23 mouse cellular contexts compared by ENCODE assay signal in the genomic region with DNA sequence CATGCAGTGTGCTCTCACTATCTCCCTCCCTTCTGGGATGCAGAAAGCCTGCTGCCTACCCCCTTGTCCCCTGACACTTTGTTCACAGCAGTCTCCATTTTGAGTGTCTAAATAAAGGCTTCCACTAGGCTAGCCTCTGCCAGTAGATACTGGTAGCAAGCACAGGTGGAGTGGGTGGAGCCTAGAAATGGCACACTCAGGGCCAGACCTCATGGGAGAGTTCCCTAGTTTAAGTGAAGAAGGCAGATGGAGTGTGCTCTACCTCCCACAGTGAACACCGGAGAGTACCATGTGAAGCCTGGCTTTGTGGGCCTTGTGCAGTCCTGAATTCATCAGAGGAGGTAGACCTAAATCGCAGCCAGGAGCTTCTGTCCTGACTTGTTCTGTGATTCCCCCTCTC. TPM values are rescaled to one million over a fixed set of nuclear protein-coding genes. Genes with fewer than 3 reads are reported as not detected.
DNase-seq lines count a peak whose midpoint lies in the region; ATAC-seq lines count a peak whose summit lies in the region.
"Had no signal": no experiment of that assay in that cellular context is flagged by ENCODE, and none has a peak within 500 bp of the region (broad histone marks: within the 10 kb centered on the region; RNA-seq: fewer than 3 reads in every experiment).

No protein-coding gene starts in this region.

- WGBS in embryonic facial prominence, embryonic 14.5 days, result 73% methylated on average over 2 of the region's 2 CpGs

- H3K27ac ChIP-seq in embryonic facial prominence, embryonic 14.5 days (replicated peaks; ENCODE audit: low read depth, low read length), result no peak overlapping the region
- H3K27ac ChIP-seq: forebrain, embryonic 12.5 days; heart, embryonic 13.5 days; limb, embryonic 12.5 days had no signal

- H3K4me3 ChIP-seq in embryonic facial prominence, embryonic 14.5 days (ENCODE audit: low read depth, low read length), result no peak overlapping the region
- H3K4me3 ChIP-seq: erythroblast, embryonic 14.5 days; forebrain, embryonic 12.5 days; heart, embryonic 13.5 days; limb, embryonic 12.5 days had no signal

- H3K9ac ChIP-seq in embryonic facial prominence, embryonic 14.5 days (ENCODE audit: low read depth, low read length), result no peak overlapping the region
- H3K9ac ChIP-seq: forebrain, embryonic 12.5 days; heart, embryonic 13.5 days; limb, embryonic 12.5 days had no signal

- DNase-seq in frontal cortex, postnatal 14 days (ENCODE audit: low spot score in 2 of 2), result no peak
- DNase-seq in cerebellum, adult 11 months, result peak; percentile 63
- peak; percentile 63 for DNase-seq in cerebellum, adult 8-10 months
- no peak for DNase-seq in embryonic facial prominence, embryonic 14.5 days (ENCODE audit: low spot score)
- no peak for DNase-seq in gastrocnemius, postnatal 14 days
- DNase-seq: adrenal gland, postnatal 25 days; gastrocnemius, postnatal 25 days; heart, adult 18-20 months; heart, postnatal 14 days; kidney, postnatal 25 days; lung, adult 18-20 months; lung, postnatal 10 days; right cerebral cortex, postnatal 14 days had no signal

- H3K9me3 ChIP-seq in embryonic facial prominence, embryonic 14.5 days (ENCODE audit: control insufficient read depth, low read length), result 0 out of 2 replicates have a peak, but pooled peaks cover 4% of the 10 kb centered on the region
- H3K9me3 ChIP-seq: forebrain, embryonic 12.5 days; heart, embryonic 13.5 days; limb, embryonic 12.5 days had no signal

- peaks cover 13% of the 10 kb centered on the region for H3K4me1 ChIP-seq in embryonic facial prominence, embryonic 14.5 days (ENCODE audit: control insufficient read depth, insufficient read depth, low read length)

- ATAC-seq in frontal cortex, adult (ENCODE audit: low TSS enrichment), result peak; percentile 79
- peak; percentile 69 for ATAC-seq in embryonic facial prominence, embryonic 14.5 days (ENCODE audit: low read depth)
- ATAC-seq in erythroblast, adult 5-6 weeks (replicated peaks; ENCODE audit: low FRiP score, poor library complexity, severe bottlenecking), result no peak
- ATAC-seq: hindbrain, embryonic 16.5 days; intestine, postnatal 0 days had no signal

- intact Hi-C loops in gastrocnemius, postnatal 14 days (cut with DNase I; ENCODE audit: low total_unique reads), result no loop called here

- H3K36me3 ChIP-seq in embryonic facial prominence, embryonic 14.5 days (ENCODE audit: control insufficient read depth, insufficient read depth, low read length), result no peaks in the 10 kb centered on the region
- H3K36me3 ChIP-seq: forebrain, embryonic 12.5 days; heart, embryonic 13.5 days; limb, embryonic 12.5 days had no signal

- no peaks in the 10 kb centered on the region for H3K27me3 ChIP-seq in embryonic facial prominence, embryonic 14.5 days (replicated peaks; ENCODE audit: control insufficient read depth, insufficient read depth, low read length)
- H3K27me3 ChIP-seq: heart, embryonic 13.5 days; limb, embryonic 12.5 days had no signal

- H3K4me2 ChIP-seq in embryonic facial prominence, embryonic 14.5 days (ENCODE audit: low read depth, low read length), result no peak overlapping the region
- H3K4me2 ChIP-seq: forebrain, embryonic 12.5 days; heart, embryonic 13.5 days; limb, embryonic 12.5 days; liver, embryonic 11.5 days; midbrain, embryonic 11.5 days had no signal

RNA-seq across cellular contexts. Expression of a gene that starts 46.3 kb away (rescaled TPM):
- 19.9 and 20.2 TPM in 2 replicates for polyA plus RNA-seq in embryonic facial prominence, embryonic 14.5 days (2014; fragmentation: Nextera tagmentation; extraction: Ambion mirVana)
- 10 to 100 TPM; 28.3 to 32.3 TPM for total RNA-seq in gastrocnemius, postnatal 14 days (2021)
- 5.9 and 8.3 TPM in 2 replicates for total RNA-seq in erythroblast, adult 5-6 weeks (2015; ENCODE audit: low replicate concordance)
- total RNA-seq in erythroblast, adult 5-6 weeks (2017; ENCODE audit: low replicate concordance), result 4.9 and 6.0 TPM in 2 replicates

Comparison
In these comparisons a context has a peak if more than half of its experiments do, and no peak if none do; other contexts are left out.
1. DNase-seq: peak in cerebellum, adult 11 months (single experiment) and cerebellum, adult 8-10 months (single experiment); none in frontal cortex, postnatal 14 days (0 of 2), embryonic facial prominence, embryonic 14.5 days (single experiment) and gastrocnemius, postnatal 14 days (single experiment).